Mouse (Mus musculus) forebrain, embryonic 13.5 days (tissue): Measurements from ENCODE around the gene Xndc1. TPM values are rescaled to one million over a fixed set of nuclear protein-coding genes. Genes with fewer than 3 reads are reported as not detected.
A peak's percentile ranks its signal among the peaks of the same experiment; 100 is the strongest.
"Not testable (repeated sequence)": the region's sequence is repeated elsewhere in the genome, so short reads cannot be mapped to it uniquely, and the experiment has no call there.

Source experiments
- ATAC-seq: fragments of 200-750 bp; cut with Nextera tagmentation; 2 replicates; pipeline ENCODE4 v1.8.0; 2017
- H3K27ac ChIP-seq: fragments of 300-500 bp; sonication (generic); 2 replicates; pipeline ENCODE4 v1.5.1; 2015; ENCODE audit warnings: inconsistent platforms, mild to moderate bottlenecking, moderate library complexity
- H3K27me3 ChIP-seq: fragments of 300-500 bp; sonication (generic); 2 replicates; pipeline ENCODE4 v1.6.1; 2015; ENCODE audit warnings: mild to moderate bottlenecking, inconsistent platforms
- H3K36me3 ChIP-seq: fragments of 300-500 bp; sonication (generic); 2 replicates; pipeline ENCODE4 v1.6.1; 2015; ENCODE audit warnings: mild to moderate bottlenecking, inconsistent platforms; ENCODE audit not compliant: poor library complexity, severe bottlenecking
- H3K4me1 ChIP-seq: fragments of 300-500 bp; sonication (generic); 2 replicates; pipeline ENCODE4 v1.6.1; 2015; ENCODE audit warnings: inconsistent platforms
- H3K4me2 ChIP-seq: fragments of 300-500 bp; sonication (generic); 2 replicates; pipeline ENCODE4 v1.6.1; 2015; ENCODE audit warnings: inconsistent platforms, mild to moderate bottlenecking, moderate library complexity
- H3K4me3 ChIP-seq: fragments of 300-500 bp; sonication (generic); 2 replicates; pipeline ENCODE4 v1.5.1; 2015; ENCODE audit warnings: mild to moderate bottlenecking, inconsistent platforms
- H3K9ac ChIP-seq: fragments of 300-500 bp; sonication (generic); 2 replicates; pipeline ENCODE4 v1.6.1; 2015; ENCODE audit warnings: mild to moderate bottlenecking, inconsistent platforms
- H3K9me3 ChIP-seq: fragments of 300-500 bp; sonication (generic); replicated peaks from 2 replicates; pipeline ENCODE4 v1.6.1; 2016; ENCODE audit warnings: inconsistent platforms
- WGBS: fragments of 180-500 bp; shearing (Covaris S2); methylation state at CpG from one replicate; pipeline ENCODE4 v1.1.7; 2015; 5-methylcytosine and 5-hydroxymethylcytosine counted together
- polyA plus RNA-seq: library from polyadenylated mRNA; unstranded; fragments of >200 nt; fragmentation: Nextera tagmentation; extraction: Ambion mirVana; gene quantifications from 2 replicates; pipeline ENCODE4 v1.2.1, GENCODE M21; 2015

Gene Xndc1
- polyA plus RNA-seq, 1 experiment from 2014 or later: 46.3 TPM

- H3K36me3 ChIP-seq: peaks cover 46% of the 10 kb centered on the region
- H3K27me3 ChIP-seq: no peaks in the 10 kb centered on the region
- H3K4me3 ChIP-seq: no peak overlapping the region
- ATAC-seq: no peak
- H3K27ac ChIP-seq: no peak overlapping the region
- no peak overlapping the region for H3K9ac ChIP-seq
- no peaks in the 10 kb centered on the region for H3K9me3 ChIP-seq
- no peak overlapping the region for H3K4me2 ChIP-seq
- 87% methylated on average over 2 of the region's 2 CpGs for WGBS
- 0 out of 2 replicates have a peak, but pooled peaks cover 3% of the 10 kb centered on the region for H3K4me1 ChIP-seq
These were observed 23.0 kb upstream of the Xndc1 start for GRCm38 (mm10) chr7:102042314-102042713.

GRCm38 (mm10) chr7:102048524-102048923 lies 16.8 kb upstream of the Xndc1 start:
- H3K27me3 ChIP-seq, H3K9ac ChIP-seq, H3K4me2 ChIP-seq, H3K9me3 ChIP-seq, H3K27ac ChIP-seq, ATAC-seq, H3K4me1 ChIP-seq, H3K4me3 ChIP-seq: not testable (repeated sequence)
- peaks cover 22% of the 10 kb centered on the region for H3K36me3 ChIP-seq

- no peak overlapping the region for H3K4me3 ChIP-seq
- no peak overlapping the region for H3K4me2 ChIP-seq
- no peak for ATAC-seq
- WGBS: 91% methylated on average over 3 of the region's 3 CpGs
- H3K27ac ChIP-seq: no peak overlapping the region
- no peak overlapping the region for H3K9ac ChIP-seq
- peaks cover 32% of the 10 kb centered on the region for H3K36me3 ChIP-seq
- peaks cover 31% of the 10 kb centered on the region for H3K4me1 ChIP-seq
- no peaks in the 10 kb centered on the region for H3K27me3 ChIP-seq
- H3K9me3 ChIP-seq: no peaks in the 10 kb centered on the region
These were observed 4.0 kb upstream of the Xndc1 start for GRCm38 (mm10) chr7:102061353-102061752.

GRCm38 (mm10) chr7:102062203-102062602 lies 3.1 kb upstream of the Xndc1 start:
- WGBS: 92% methylated on average over 1 of the region's 1 CpGs
- no peak for ATAC-seq
- H3K27me3 ChIP-seq: no peaks in the 10 kb centered on the region
- H3K4me2 ChIP-seq: no peak overlapping the region
- H3K4me1 ChIP-seq: peaks cover 36% of the 10 kb centered on the region
- no peak overlapping the region for H3K9ac ChIP-seq
- H3K36me3 ChIP-seq: peaks cover 26% of the 10 kb centered on the region
- H3K27ac ChIP-seq: no peak overlapping the region
- H3K4me3 ChIP-seq: no peak overlapping the region
- H3K9me3 ChIP-seq: no peaks in the 10 kb centered on the region

- Histone ChIP-seq H3K4me3 (peak overlapping the region; percentile 73), H3K4me2 (peak overlapping the region; percentile 83), H3K9me3 (no peaks in the 10 kb centered on the region), H3K4me1 (peaks cover 38% of the 10 kb centered on the region), H3K27ac (no peak overlapping the region), H3K36me3 (peaks cover 21% of the 10 kb centered on the region), H3K27me3 (no peaks in the 10 kb centered on the region), H3K9ac (peak overlapping the region; percentile 84)
- 90% methylated on average over 9 of the region's 9 CpGs for WGBS
- no peak for ATAC-seq
These were observed 1.4 kb upstream of the Xndc1 start for GRCm38 (mm10) chr7:102063891-102064290.

GRCm38 (mm10) chr7:102064655-102065045 lies 661 bp upstream of the Xndc1 start:
- H3K9ac ChIP-seq: peak overlapping the region; percentile 84
- peaks cover 38% of the 10 kb centered on the region for H3K4me1 ChIP-seq
- peak overlapping the region; percentile 65 for H3K27ac ChIP-seq
- WGBS: under 1% methylated on average over 9 of the region's 9 CpGs
- H3K36me3 ChIP-seq: peaks cover 14% of the 10 kb centered on the region
- H3K9me3 ChIP-seq: no peaks in the 10 kb centered on the region
- peak; percentile 36 for ATAC-seq
- H3K4me3 ChIP-seq: peak overlapping the region; percentile 73
- H3K27me3 ChIP-seq: no peaks in the 10 kb centered on the region
- peak overlapping the region; percentile 83 for H3K4me2 ChIP-seq

- H3K27me3 ChIP-seq: no peaks in the 10 kb centered on the region
- no peak for ATAC-seq
- H3K9ac ChIP-seq: peak overlapping the region; percentile 84
- peak overlapping the region; percentile 73 for H3K4me3 ChIP-seq
- no peak overlapping the region for H3K27ac ChIP-seq
- peaks cover 12% of the 10 kb centered on the region for H3K36me3 ChIP-seq
- 79% methylated on average over 6 of the region's 6 CpGs for WGBS
- peak overlapping the region; percentile 83 for H3K4me2 ChIP-seq
- no peaks in the 10 kb centered on the region for H3K9me3 ChIP-seq
- H3K4me1 ChIP-seq: peaks cover 38% of the 10 kb centered on the region
These were observed 1.1 kb downstream of the Xndc1 start for GRCm38 (mm10) chr7:102066363-102066762.

GRCm38 (mm10) chr7:102076714-102077296 lies 11.5 kb downstream of the Xndc1 start:
- Histone ChIP-seq H3K27me3 (no peaks in the 10 kb centered on the region), H3K36me3 (peaks cover 91% of the 10 kb centered on the region), H3K4me2 (no peak overlapping the region), H3K4me1 (no peaks in the 10 kb centered on the region), H3K27ac (no peak overlapping the region), H3K9ac (no peak overlapping the region), H3K4me3 (no peak overlapping the region), H3K9me3 (no peaks in the 10 kb centered on the region)
- 82% methylated on average over 6 of the region's 7 CpGs for WGBS
- no peak for ATAC-seq

- no peak overlapping the region for H3K4me2 ChIP-seq
- no peak overlapping the region for H3K9ac ChIP-seq
- peaks cover 91% of the 10 kb centered on the region for H3K36me3 ChIP-seq
- no peaks in the 10 kb centered on the region for H3K27me3 ChIP-seq
- ATAC-seq: no peak
- WGBS: 77% methylated on average over 7 of the region's 7 CpGs
- H3K4me3 ChIP-seq: no peak overlapping the region
- H3K9me3 ChIP-seq: no peaks in the 10 kb centered on the region
- no peaks in the 10 kb centered on the region for H3K4me1 ChIP-seq
- no peak overlapping the region for H3K27ac ChIP-seq
These were observed 13.2 kb downstream of the Xndc1 start for GRCm38 (mm10) chr7:102078517-102078916.

GRCm38 (mm10) chr7:102080311-102080710 lies 15.0 kb downstream of the Xndc1 start:
- Histone ChIP-seq H3K27me3 (no peaks in the 10 kb centered on the region), H3K27ac (no peak overlapping the region), H3K36me3 (peaks cover 88% of the 10 kb centered on the region), H3K4me2 (no peak overlapping the region), H3K4me1 (no peaks in the 10 kb centered on the region), H3K9me3 (no peaks in the 10 kb centered on the region), H3K4me3 (no peak overlapping the region), H3K9ac (no peak overlapping the region)
- no peak for ATAC-seq
- WGBS: 92% methylated on average over 8 of the region's 8 CpGs

- Histone ChIP-seq H3K9ac (no peak overlapping the region), H3K4me2 (no peak overlapping the region), H3K4me1 (no peaks in the 10 kb centered on the region), H3K4me3 (no peak overlapping the region), H3K27ac (no peak overlapping the region), H3K36me3 (peaks cover 80% of the 10 kb centered on the region), H3K9me3 (no peaks in the 10 kb centered on the region), H3K27me3 (no peaks in the 10 kb centered on the region)
- 98% methylated on average over 5 of the region's 5 CpGs for WGBS
- no peak for ATAC-seq
These were observed 16.5 kb downstream of the Xndc1 start for GRCm38 (mm10) chr7:102081784-102082183.

GRCm38 (mm10) chr7:102082816-102083215 lies 17.5 kb downstream of the Xndc1 start, which contains the start of gene Trpc2:
Gene Trpc2 (plus strand): TSS chr7:102083116.
- H3K9me3 ChIP-seq: no peaks in the 10 kb centered on the region
- ATAC-seq: no peak
- peaks cover 79% of the 10 kb centered on the region for H3K36me3 ChIP-seq
- no peak within 1 kb of the TSS for H3K27ac ChIP-seq
- no peaks in the 10 kb centered on the region for H3K4me1 ChIP-seq
- no peaks in the 10 kb centered on the region for H3K27me3 ChIP-seq
- no peak within 1 kb of the TSS for H3K4me3 ChIP-seq
- WGBS: 90% methylated on average over 5 of the region's 5 CpGs
- no peak within 1 kb of the TSS for H3K9ac ChIP-seq
- H3K4me2 ChIP-seq: no peak within 1 kb of the TSS

- 93% methylated on average over 26 of the region's 26 CpGs for whole genome bisulfite sequencing
- H3K27ac ChIP-seq: no peak overlapping the region
- no peaks in the 10 kb centered on the region for H3K9me3 ChIP-seq
- H3K36me3 ChIP-seq: peaks cover 77% of the 10 kb centered on the region
- no peak overlapping the region for H3K9ac ChIP-seq
- H3K4me3 ChIP-seq: no peak overlapping the region
- no peak for ATAC-seq
- no peaks in the 10 kb centered on the region for H3K27me3 ChIP-seq
- H3K4me1 ChIP-seq: no peaks in the 10 kb centered on the region
- H3K4me2 ChIP-seq: no peak overlapping the region
These were observed 18.9 kb downstream of the Xndc1 start for GRCm38 (mm10) chr7:102084041-102084696.
